ENCODE assay signal across 7 mouse cellular contexts in genomic region chr1:72283992-72284485, GRCm38 (mm10). TPM values are rescaled to one million over a fixed set of nuclear protein-coding genes. Genes with fewer than 3 reads are reported as not detected.
DNase-seq lines count a peak whose midpoint lies in the region; ATAC-seq and TF ChIP-seq lines count a peak whose summit lies in the region.

Pecr (minus strand) TSS chr1:72284314.
Tmem169 (plus strand) TSS chr1:72284369.

- H3K9ac ChIP-seq in embryonic facial prominence, embryonic 11.5 days (replicated peaks; ENCODE audit: low read length) = peak within 1 kb of the TSS; percentile 67
- peak within 1 kb of the TSS; percentile 67 for H3K9ac ChIP-seq in limb, embryonic 12.5 days (replicated peaks)
- peak within 1 kb of the TSS; percentile 64 for H3K9ac ChIP-seq in midbrain, embryonic 15.5 days

- H3K27ac ChIP-seq in embryonic facial prominence, embryonic 11.5 days (replicated peaks; ENCODE audit: low read depth, low read length) = no peak within 1 kb of the TSS
- H3K27ac ChIP-seq in kidney, adult 2 months (ENCODE audit: insufficient read depth, low read depth, low read length) = peak within 1 kb of the TSS; percentile 58
- peak within 1 kb of the TSS; percentile 79 for H3K27ac ChIP-seq in limb, embryonic 12.5 days
- peak within 1 kb of the TSS; percentile 85 for H3K27ac ChIP-seq in midbrain, embryonic 15.5 days
- no peak within 1 kb of the TSS for H3K27ac ChIP-seq in spleen, adult 2 months (ENCODE audit: insufficient read depth, low read length)

- peak; percentile 66 for TF ChIP-seq POLR2A in kidney, adult 2 months (IDR thresholded peaks at IDR 0.05; ENCODE audit: low read depth, low read length)
- no peak for TF ChIP-seq POLR2A in spleen, adult 2 months (IDR thresholded peaks at IDR 0.05; ENCODE audit: low read depth, low read length)

- peak; percentile 96 for DNase-seq in adrenal gland, postnatal 14 days
- DNase-seq in embryonic facial prominence, embryonic 11.5 days (ENCODE audit: low spot score) = peak; percentile 96
- DNase-seq in heart, adult 18-20 months = peak; percentile 95 to 97
- peak; percentile 97 for DNase-seq in kidney, adult 2 months
- DNase-seq in spleen, adult 2 months (ENCODE audit: low read depth in 1 of 2, low spot score in 2 of 2) = peak; percentile 66 to 88

- peak; percentile 95 for ATAC-seq in embryonic facial prominence, embryonic 11.5 days (replicated peaks; ENCODE audit: insufficient number of reproducible peaks, low FRiP score, low TSS enrichment, low read depth)
- peak; percentile 99 for ATAC-seq in limb, embryonic 12.5 days (ENCODE audit: insufficient number of reproducible peaks, insufficient read depth, low FRiP score, low TSS enrichment, low read depth)
- ATAC-seq in midbrain, embryonic 15.5 days (replicated peaks) = peak; percentile 98

- H3K9me3 ChIP-seq in embryonic facial prominence, embryonic 11.5 days (replicated peaks; ENCODE audit: control insufficient read depth, low read length) = no peaks in the 10 kb centered on the region
- H3K9me3 ChIP-seq in limb, embryonic 12.5 days = no peaks in the 10 kb centered on the region
- H3K9me3 ChIP-seq in midbrain, embryonic 15.5 days = no peaks in the 10 kb centered on the region

- no peaks in the 10 kb centered on the region for H3K27me3 ChIP-seq in embryonic facial prominence, embryonic 11.5 days (ENCODE audit: control insufficient read depth, insufficient read depth, low read length)
- no peaks in the 10 kb centered on the region for H3K27me3 ChIP-seq in kidney, adult 2 months (replicated peaks; ENCODE audit: control insufficient read depth, insufficient read depth, low read length)
- H3K27me3 ChIP-seq in limb, embryonic 12.5 days = 0 out of 2 replicates have a peak, but pooled peaks cover 3% of the 10 kb centered on the region
- H3K27me3 ChIP-seq in midbrain, embryonic 15.5 days (replicated peaks) = no peaks in the 10 kb centered on the region
- H3K27me3 ChIP-seq in spleen, adult 2 months (ENCODE audit: control insufficient read depth, insufficient read depth, low read length) = no peaks in the 10 kb centered on the region

- H3K4me1 ChIP-seq in embryonic facial prominence, embryonic 11.5 days (ENCODE audit: control insufficient read depth, insufficient read depth, low read length) = no peaks in the 10 kb centered on the region
- peaks cover 10% of the 10 kb centered on the region; the same call in 1 of the 2 replicates for H3K4me1 ChIP-seq in kidney, adult 2 months (ENCODE audit: control insufficient read depth, insufficient read depth, low read length)
- 0 out of 2 replicates have a peak, but pooled peaks cover 10% of the 10 kb centered on the region for H3K4me1 ChIP-seq in limb, embryonic 12.5 days (replicated peaks)
- peaks cover 30% of the 10 kb centered on the region for H3K4me1 ChIP-seq in midbrain, embryonic 15.5 days
- H3K4me1 ChIP-seq in spleen, adult 2 months (ENCODE audit: control insufficient read depth, insufficient read depth, insufficient read length) = no peaks in the 10 kb centered on the region

- no peaks in the 10 kb centered on the region for H3K36me3 ChIP-seq in embryonic facial prominence, embryonic 11.5 days (replicated peaks; ENCODE audit: control insufficient read depth, insufficient read depth, low read depth, low read length)
- H3K36me3 ChIP-seq in kidney, adult 2 months (ENCODE audit: control insufficient read depth, insufficient read depth, low read length) = no peaks in the 10 kb centered on the region; the same call in 1 of the 2 replicates
- no peaks in the 10 kb centered on the region for H3K36me3 ChIP-seq in limb, embryonic 12.5 days
- H3K36me3 ChIP-seq in midbrain, embryonic 15.5 days (replicated peaks) = no peaks in the 10 kb centered on the region
- H3K36me3 ChIP-seq in spleen, adult 2 months (ENCODE audit: control insufficient read depth, insufficient read depth, low read length) = no peaks in the 10 kb centered on the region

- WGBS in embryonic facial prominence, embryonic 11.5 days = 1% methylated on average over 27 of the region's 30 CpGs
- under 1% methylated on average over 30 of the region's 30 CpGs for WGBS in kidney, adult 2 months
- under 1% methylated on average over 30 of the region's 30 CpGs for WGBS in limb, embryonic 12.5 days
- under 1% methylated on average over 29 of the region's 30 CpGs for WGBS in midbrain, embryonic 15.5 days
- 1% methylated on average over 30 of the region's 30 CpGs for WGBS in spleen, adult 2 months

- H3K4me2 ChIP-seq in embryonic facial prominence, embryonic 11.5 days (ENCODE audit: low read depth, low read length) = peak within 1 kb of the TSS; percentile 85
- H3K4me2 ChIP-seq in limb, embryonic 12.5 days = peak within 1 kb of the TSS; percentile 82
- H3K4me2 ChIP-seq in midbrain, embryonic 15.5 days = peak within 1 kb of the TSS; percentile 97

- peak within 1 kb of the TSS; percentile 51 for H3K4me3 ChIP-seq in embryonic facial prominence, embryonic 11.5 days (ENCODE audit: low read depth, low read length)
- H3K4me3 ChIP-seq in kidney, adult 2 months (ENCODE audit: insufficient read depth, low read depth, low read length) = peak within 1 kb of the TSS; percentile 68
- peak within 1 kb of the TSS; percentile 59 for H3K4me3 ChIP-seq in limb, embryonic 12.5 days (replicated peaks)
- peak within 1 kb of the TSS; percentile 49 for H3K4me3 ChIP-seq in midbrain, embryonic 15.5 days
- peak within 1 kb of the TSS; percentile 67 for H3K4me3 ChIP-seq in spleen, adult 2 months (ENCODE audit: extremely low read depth, insufficient read depth, insufficient read length)

- TF ChIP-seq CTCF in kidney, adult 2 months (conservative IDR thresholded peaks at IDR 0.05; ENCODE audit: insufficient read depth, insufficient read length, low read depth, low read length) = no peak
- TF ChIP-seq CTCF in spleen, adult 2 months (IDR thresholded peaks at IDR 0.05; ENCODE audit: extremely low read depth, insufficient read depth, insufficient read length, insufficient replicate concordance) = no peak

RNA-seq across cellular contexts. Expression of gene Pecr, which starts in this region (rescaled TPM):
- total RNA-seq in adrenal gland, postnatal 14 days (2021) = 35.9 and 56.7 TPM in 2 replicates
- polyA plus RNA-seq in embryonic facial prominence, embryonic 11.5 days (2014; fragmentation: Nextera tagmentation; extraction: Ambion mirVana) = 23.0 and 23.3 TPM in 2 replicates
- 10 to 100 TPM; 13.4 to 13.6 TPM for total RNA-seq in heart, adult 18-20 months (2021)
- 215 and 254 TPM in 2 replicates for polyA plus RNA-seq in kidney, adult 2 months (2012; rRNA removed)
- 30.1 and 31.4 TPM in 2 replicates for polyA plus RNA-seq in limb, embryonic 12.5 days (2016; fragmentation: Nextera tagmentation; extraction: Ambion mirVana)
- 5.7 and 5.8 TPM in 2 replicates for polyA plus RNA-seq in midbrain, embryonic 15.5 days (2015; fragmentation: Nextera tagmentation; extraction: Ambion mirVana)
- polyA plus RNA-seq in spleen, adult 2 months (2012; rRNA removed) = 2.0 and 2.8 TPM in 2 replicates

RNA-seq across cellular contexts. Expression of gene Tmem169, which starts in this region (rescaled TPM):
- total RNA-seq in adrenal gland, postnatal 14 days (2021) = 1.3 and 2.3 TPM in 2 replicates
- 7.0 and 7.3 TPM in 2 replicates for polyA plus RNA-seq in embryonic facial prominence, embryonic 11.5 days (2014; fragmentation: Nextera tagmentation; extraction: Ambion mirVana)
- total RNA-seq in heart, adult 18-20 months (2021) = not detected
- polyA plus RNA-seq in kidney, adult 2 months (2012; rRNA removed) = 4.2 and 5.9 TPM in 2 replicates
- polyA plus RNA-seq in limb, embryonic 12.5 days (2016; fragmentation: Nextera tagmentation; extraction: Ambion mirVana) = 5.5 and 6.3 TPM in 2 replicates
- 37.8 and 41.1 TPM in 2 replicates for polyA plus RNA-seq in midbrain, embryonic 15.5 days (2015; fragmentation: Nextera tagmentation; extraction: Ambion mirVana)
- 0.02 TPM in 1 of 2 replicates, not detected in the other for polyA plus RNA-seq in spleen, adult 2 months (2012; rRNA removed)

Comparison
In these comparisons a context has a peak if more than half of its experiments do, and no peak if none do; other contexts are left out.
1. H3K27ac ChIP-seq: peak in kidney, adult 2 months (single experiment), limb, embryonic 12.5 days (single experiment) and midbrain, embryonic 15.5 days (single experiment); none in embryonic facial prominence, embryonic 11.5 days (single experiment) and spleen, adult 2 months (single experiment).
2. Peak in every context shown above with its lines, with median percentiles within 50 percentile points of each other: DNase-seq, ATAC-seq, H3K4me2 ChIP-seq, H3K4me3 ChIP-seq and H3K9ac ChIP-seq.